Mouse (Mus musculus) embryonic facial prominence, embryonic 12.5 days (tissue): ENCODE measurements around the gene Trit1. TPM values are rescaled to one million over a fixed set of nuclear protein-coding genes. Genes with fewer than 3 reads are reported as not detected.
A peak's percentile ranks its signal among the peaks of the same experiment; 100 is the strongest.

Source experiments
- ATAC-seq: fragments of 200-750 bp; cut with Nextera tagmentation; 2 replicates; pipeline ENCODE4 v1.8.0; 2017; ENCODE audit not compliant: insufficient number of reproducible peaks, insufficient read depth, low FRiP score, low TSS enrichment
- H3K27ac ChIP-seq: fragments of 300-500 bp; sonication (generic); 2 replicates; pipeline ENCODE4 v1.5.1; 2016; ENCODE audit warnings: mild to moderate bottlenecking
- H3K27me3 ChIP-seq: fragments of 300-500 bp; sonication (generic); 2 replicates; pipeline ENCODE4 v1.6.1; 2016; ENCODE audit warnings: mild to moderate bottlenecking, moderate library complexity
- H3K36me3 ChIP-seq: fragments of 300-500 bp; sonication (generic); 2 replicates; pipeline ENCODE4 v1.6.1; 2016; ENCODE audit warnings: mild to moderate bottlenecking
- H3K4me1 ChIP-seq: fragments of 300-500 bp; sonication (generic); 2 replicates; pipeline ENCODE4 v1.6.1; 2016
- H3K4me2 ChIP-seq: fragments of 300-500 bp; sonication (generic); replicated peaks from 2 replicates; pipeline ENCODE4 v1.6.1; 2016; ENCODE audit warnings: mild to moderate bottlenecking, moderate library complexity
- H3K4me3 ChIP-seq: fragments of 300-500 bp; sonication (generic); 2 replicates; pipeline ENCODE4 v1.5.1; 2016; ENCODE audit warnings: mild to moderate bottlenecking
- H3K9ac ChIP-seq: fragments of 300-500 bp; sonication (generic); 2 replicates; pipeline ENCODE4 v1.6.1; 2016; ENCODE audit warnings: mild to moderate bottlenecking, moderate library complexity
- H3K9me3 ChIP-seq: fragments of 300-500 bp; sonication (generic); 2 replicates; pipeline ENCODE4 v1.6.1; 2016; ENCODE audit warnings: mild to moderate bottlenecking, moderate library complexity
- WGBS: fragments of 180-500 bp; shearing (Covaris S2); methylation state at CpG from one replicate; pipeline ENCODE4 v1.1.7; 2016; 5-methylcytosine and 5-hydroxymethylcytosine counted together
- polyA plus RNA-seq: library from polyadenylated mRNA; unstranded; fragments of >200 nt; fragmentation: Nextera tagmentation; extraction: Ambion mirVana; gene quantifications from 2 replicates; pipeline ENCODE4 v1.2.1, GENCODE M21; 2016

Gene Trit1
- 21.3 and 23.4 TPM in 2 replicates for polyA plus RNA-seq

DNA sequence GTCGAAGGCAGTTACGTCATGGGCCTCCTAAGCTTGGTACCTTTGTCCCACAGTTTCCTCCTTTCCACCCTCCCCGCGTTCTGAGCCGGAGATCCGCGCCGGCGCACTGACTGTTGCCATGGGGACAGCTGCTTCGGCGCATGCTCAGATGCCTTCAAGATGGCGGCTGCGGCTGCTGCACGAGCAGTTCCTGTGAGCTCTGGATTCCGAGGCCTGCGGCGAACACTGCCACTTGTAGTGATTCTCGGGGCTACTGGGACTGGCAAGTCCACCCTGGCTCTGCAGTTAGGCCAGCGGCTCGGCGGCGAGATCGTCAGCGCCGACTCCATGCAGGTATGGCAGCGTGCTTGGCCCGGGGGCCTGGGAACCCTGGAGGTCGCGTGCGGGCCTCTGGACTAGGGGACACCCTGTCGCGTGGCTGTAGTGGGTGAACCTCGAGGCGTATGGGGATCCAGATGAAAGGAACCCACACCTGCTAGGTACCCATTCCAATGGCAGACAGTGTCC is at the start of gene Trit1:
Trit1 (plus strand) TSS at position 147 of the 507 bp plus-strand sequence.
- Histone ChIP-seq H3K36me3 (peaks cover 9% of the 10 kb centered on the region), H3K4me2 (peak within 1 kb of the TSS; percentile 67), H3K4me1 (peaks cover 41% of the 10 kb centered on the region), H3K4me3 (peak within 1 kb of the TSS; percentile 92), H3K27me3 (no peaks in the 10 kb centered on the region), H3K9ac (peak within 1 kb of the TSS; percentile 86), H3K9me3 (no peaks in the 10 kb centered on the region), H3K27ac (peak within 1 kb of the TSS; percentile 78)
- peak; percentile 85 for ATAC-seq
- under 1% methylated on average over 34 of the region's 34 CpGs for WGBS

DNA sequence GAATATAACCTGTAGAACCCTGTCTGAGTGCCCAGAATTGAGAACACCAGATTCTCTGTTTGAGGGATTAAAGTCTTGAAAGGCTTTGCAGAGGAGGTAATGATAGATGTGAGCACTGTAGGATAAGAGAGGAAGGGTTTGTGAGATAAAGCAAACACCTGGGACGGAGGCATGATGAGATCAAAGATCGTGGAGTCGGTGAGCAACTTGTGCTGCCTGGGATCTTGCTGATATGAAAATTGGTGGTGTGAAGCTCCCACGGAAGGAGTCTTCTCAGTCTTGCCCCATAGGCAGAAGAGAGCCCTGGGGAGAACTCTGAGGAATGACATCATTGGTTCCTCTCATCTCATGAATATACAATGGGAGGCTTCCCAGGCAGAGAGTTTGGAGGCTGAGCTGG is 48.3 kb upstream of the Trit1 start:
- Histone ChIP-seq H3K4me1 (no peaks in the 10 kb centered on the region), H3K4me2 (no peak overlapping the region), H3K9ac (no peak overlapping the region), H3K9me3 (no peaks in the 10 kb centered on the region), H3K27ac (no peak overlapping the region), H3K27me3 (no peaks in the 10 kb centered on the region), H3K36me3 (no peaks in the 10 kb centered on the region), H3K4me3 (no peak overlapping the region)
- 76% methylated on average over 4 of the region's 4 CpGs for WGBS
- ATAC-seq = no peak

DNA sequence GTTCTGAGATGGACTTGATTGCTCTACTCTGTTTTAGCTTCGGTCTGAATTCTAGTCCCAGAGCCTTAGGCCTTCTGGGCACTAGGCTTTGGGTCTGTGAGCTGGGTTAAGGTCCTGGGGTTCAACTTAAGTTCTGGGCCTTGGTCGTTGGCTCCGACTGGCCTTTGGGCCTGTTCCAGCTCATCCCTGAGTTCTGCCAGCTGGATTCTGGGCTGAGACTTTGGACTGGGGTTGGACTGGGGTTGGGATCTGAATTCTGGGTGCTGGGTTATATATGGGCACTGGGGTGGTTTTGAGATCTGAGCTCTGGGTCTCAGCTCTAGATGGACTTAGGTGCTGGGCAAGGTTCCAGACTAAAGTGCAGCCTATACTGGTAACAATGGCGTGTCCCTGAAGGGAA is 45.2 kb upstream of the Trit1 start:
- Histone ChIP-seq H3K4me1 (no peaks in the 10 kb centered on the region), H3K27me3 (no peaks in the 10 kb centered on the region), H3K9ac (no peak overlapping the region), H3K27ac (no peak overlapping the region), H3K36me3 (no peaks in the 10 kb centered on the region), H3K4me3 (no peak overlapping the region), H3K4me2 (no peak overlapping the region), H3K9me3 (no peaks in the 10 kb centered on the region)
- ATAC-seq = no peak
- WGBS = 86% methylated on average over 4 of the region's 4 CpGs

DNA sequence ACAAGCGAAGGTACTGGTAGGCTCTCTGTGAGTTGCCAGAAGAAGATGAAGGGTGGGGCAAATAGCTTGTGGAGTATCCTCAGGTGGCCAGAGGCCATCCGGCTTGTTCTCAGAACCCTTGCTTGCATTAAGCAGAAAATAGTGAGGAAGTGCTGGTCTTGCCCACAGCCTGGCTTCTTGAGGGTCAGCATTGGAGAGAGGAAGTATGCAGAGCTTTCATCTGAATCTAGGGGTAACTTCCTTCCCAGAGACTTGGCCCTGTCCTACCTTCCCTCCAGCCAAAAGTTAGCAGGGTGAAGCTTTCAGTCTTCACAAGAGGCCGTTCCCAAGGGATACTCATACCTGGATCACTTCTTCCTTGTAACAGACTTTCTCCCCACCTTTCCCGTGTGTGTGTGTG is 44.8 kb upstream of the Trit1 start:
- H3K27me3 ChIP-seq = no peaks in the 10 kb centered on the region
- H3K4me3 ChIP-seq = no peak overlapping the region
- no peak for ATAC-seq
- no peak overlapping the region for H3K4me2 ChIP-seq
- 78% methylated on average over 4 of the region's 4 CpGs for WGBS
- H3K4me1 ChIP-seq = no peaks in the 10 kb centered on the region
- H3K9me3 ChIP-seq = no peaks in the 10 kb centered on the region
- H3K9ac ChIP-seq = no peak overlapping the region
- H3K36me3 ChIP-seq = no peaks in the 10 kb centered on the region
- no peak overlapping the region for H3K27ac ChIP-seq

DNA sequence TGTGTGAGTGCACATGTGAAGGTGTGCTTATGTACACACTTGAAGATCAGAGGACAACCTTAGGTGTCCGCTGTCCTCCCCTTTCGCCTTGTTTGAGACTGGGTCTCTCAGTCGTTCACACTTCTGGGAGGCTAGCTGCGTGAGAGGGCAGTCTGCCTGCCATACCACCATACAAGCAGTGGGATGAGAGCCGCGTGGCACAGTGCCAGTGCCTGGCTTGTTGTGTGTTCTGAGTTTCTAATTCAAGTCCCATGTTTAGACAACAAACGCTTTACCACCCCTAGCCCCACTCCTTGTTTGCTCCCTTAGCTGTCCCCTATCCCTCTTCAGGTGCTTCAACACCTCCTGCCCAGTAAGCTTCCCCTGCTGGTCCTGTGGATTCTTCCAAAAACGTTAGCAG is 44.3 kb upstream of the Trit1 start:
- no peaks in the 10 kb centered on the region for H3K27me3 ChIP-seq
- no peaks in the 10 kb centered on the region for H3K36me3 ChIP-seq
- H3K9me3 ChIP-seq = no peaks in the 10 kb centered on the region
- H3K27ac ChIP-seq = no peak overlapping the region
- ATAC-seq = no peak
- H3K4me2 ChIP-seq = no peak overlapping the region
- no peak overlapping the region for H3K4me3 ChIP-seq
- no peaks in the 10 kb centered on the region for H3K4me1 ChIP-seq
- 77% methylated on average over 8 of the region's 8 CpGs for WGBS
- no peak overlapping the region for H3K9ac ChIP-seq

DNA sequence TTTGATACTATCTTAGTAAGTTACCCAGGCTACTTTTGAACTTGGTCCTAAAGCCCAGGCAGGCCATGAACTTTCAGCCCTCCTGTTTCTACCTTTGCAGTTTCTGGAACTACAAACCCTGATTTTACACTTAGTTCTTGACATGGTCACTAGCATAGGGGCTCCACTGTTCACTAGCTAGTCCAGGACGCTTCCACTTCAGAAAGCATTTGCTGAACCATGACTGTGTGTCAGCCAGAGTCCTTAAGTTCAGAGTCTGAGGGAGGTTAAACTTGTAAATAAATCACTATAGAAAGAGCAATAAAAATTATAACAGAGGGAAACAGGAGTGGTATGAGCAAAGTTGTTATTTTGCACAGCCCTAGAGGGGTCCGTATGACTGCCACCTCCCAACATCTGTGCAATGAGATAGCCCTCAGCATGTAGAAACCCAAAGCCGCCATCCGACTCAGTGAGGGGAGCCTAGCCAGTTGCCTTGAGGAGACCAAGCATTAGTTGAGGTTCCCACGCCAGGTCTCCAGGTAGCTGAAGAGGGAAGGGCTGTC is 41.3 kb upstream of the Trit1 start:
- Histone ChIP-seq H3K4me2 (no peak overlapping the region), H3K4me1 (no peaks in the 10 kb centered on the region), H3K27me3 (no peaks in the 10 kb centered on the region), H3K4me3 (no peak overlapping the region), H3K36me3 (no peaks in the 10 kb centered on the region), H3K27ac (no peak overlapping the region), H3K9ac (no peak overlapping the region), H3K9me3 (no peaks in the 10 kb centered on the region)
- 84% methylated on average over 5 of the region's 5 CpGs for WGBS
- ATAC-seq = no peak

DNA sequence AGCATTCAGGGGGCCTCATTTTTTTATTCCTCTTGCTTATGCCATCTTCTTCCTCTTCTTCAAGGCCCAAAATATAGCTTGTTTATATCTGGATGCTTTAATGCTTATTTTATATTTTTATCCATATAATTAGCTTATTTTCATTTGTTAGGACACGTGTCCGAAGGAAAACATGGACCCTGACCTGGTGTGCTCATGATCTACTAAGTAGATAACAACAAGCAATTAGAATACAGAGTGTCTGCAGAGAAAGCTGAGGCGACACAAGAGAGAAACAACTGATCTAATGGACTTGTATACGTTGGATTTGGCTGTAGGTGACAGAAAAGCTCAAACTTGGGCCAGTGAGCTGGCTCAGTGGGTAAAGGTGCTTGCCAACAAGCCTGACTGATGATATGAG is 39.5 kb upstream of the Trit1 start:
- Histone ChIP-seq H3K9me3 (no peaks in the 10 kb centered on the region), H3K9ac (no peak overlapping the region), H3K4me3 (no peak overlapping the region), H3K4me2 (no peak overlapping the region), H3K36me3 (no peaks in the 10 kb centered on the region), H3K4me1 (no peaks in the 10 kb centered on the region), H3K27ac (no peak overlapping the region), H3K27me3 (no peaks in the 10 kb centered on the region)
- WGBS = 75% methylated on average over 4 of the region's 4 CpGs
- no peak for ATAC-seq

DNA sequence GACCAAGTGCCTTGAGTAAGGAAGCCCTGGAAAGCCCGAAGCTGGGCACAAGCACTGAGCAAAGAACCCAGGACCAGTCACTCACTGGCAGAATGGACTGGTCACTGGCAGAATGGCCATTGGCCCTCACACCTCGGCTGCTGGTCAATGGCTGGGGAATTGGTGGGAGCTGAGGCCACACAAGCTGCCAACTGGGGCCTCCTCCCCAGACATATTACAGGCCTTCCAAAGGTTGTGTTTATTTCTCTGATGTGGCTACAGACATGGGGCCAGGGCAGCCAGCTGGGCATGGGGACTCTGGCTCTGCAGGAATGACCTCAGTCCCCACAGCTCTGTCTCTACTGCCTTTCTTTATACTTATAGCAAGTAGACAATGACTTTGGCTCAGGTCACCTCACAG is 37.5 kb upstream of the Trit1 start:
- Histone ChIP-seq H3K4me3 (no peak overlapping the region), H3K27me3 (peaks cover 16% of the 10 kb centered on the region), H3K4me2 (no peak overlapping the region), H3K9ac (no peak overlapping the region), H3K27ac (no peak overlapping the region), H3K9me3 (no peaks in the 10 kb centered on the region), H3K4me1 (peaks cover 6% of the 10 kb centered on the region; the same call in 1 of the 2 replicates), H3K36me3 (no peaks in the 10 kb centered on the region)
- ATAC-seq = no peak
- whole genome bisulfite sequencing = 84% methylated on average over 2 of the region's 2 CpGs

DNA sequence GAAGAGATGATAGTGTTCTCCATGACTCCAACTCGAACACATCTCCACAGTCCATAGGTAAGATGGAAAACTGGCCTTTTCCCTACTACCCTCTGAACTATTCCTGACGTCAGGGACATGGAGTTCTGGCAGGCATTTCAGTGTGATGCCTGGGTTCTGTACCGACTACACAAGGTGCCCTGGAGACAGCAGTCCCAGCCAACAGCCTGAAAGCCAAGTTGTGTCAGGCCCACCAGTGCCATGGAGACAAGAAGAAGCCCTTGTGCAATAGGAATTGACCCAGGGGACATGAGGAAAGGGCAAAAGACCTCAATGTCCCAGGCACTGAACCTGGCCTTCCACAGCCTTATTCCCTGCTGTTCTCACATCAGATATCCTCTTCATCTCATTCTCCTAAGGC is 36.6 kb upstream of the Trit1 start:
- no peak for ATAC-seq
- H3K27ac ChIP-seq = no peak overlapping the region
- H3K4me3 ChIP-seq = no peak overlapping the region
- peaks cover 6% of the 10 kb centered on the region; the same call in 1 of the 2 replicates for H3K4me1 ChIP-seq
- H3K4me2 ChIP-seq = no peak overlapping the region
- H3K27me3 ChIP-seq = peaks cover 24% of the 10 kb centered on the region
- H3K36me3 ChIP-seq = no peaks in the 10 kb centered on the region
- no peak overlapping the region for H3K9ac ChIP-seq
- 75% methylated on average over 3 of the region's 3 CpGs for WGBS
- no peaks in the 10 kb centered on the region for H3K9me3 ChIP-seq

DNA sequence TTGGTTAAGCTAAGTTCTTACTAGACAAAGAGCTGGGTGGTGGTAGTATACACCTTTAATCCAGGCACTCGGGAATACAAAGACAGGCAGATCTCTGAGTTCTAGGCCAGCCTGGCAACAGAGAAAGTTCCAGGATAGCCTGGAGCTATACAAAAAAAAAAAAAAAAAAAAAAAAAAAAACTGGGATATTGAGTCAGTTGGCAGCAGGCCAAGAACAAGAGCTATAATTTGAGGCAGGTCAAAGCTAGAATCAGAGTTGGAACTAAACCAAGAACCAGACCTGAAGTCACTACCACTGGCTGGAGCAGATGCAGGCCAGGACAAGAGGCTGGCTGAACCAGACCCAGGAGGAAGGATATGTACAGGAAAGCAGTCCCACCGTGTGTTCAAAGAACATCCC is 35.7 kb upstream of the Trit1 start:
- no peak for ATAC-seq
- H3K9ac ChIP-seq = no peak overlapping the region
- no peak overlapping the region for H3K4me3 ChIP-seq
- 72% methylated on average over 2 of the region's 2 CpGs for WGBS
- H3K9me3 ChIP-seq = no peaks in the 10 kb centered on the region
- H3K36me3 ChIP-seq = no peaks in the 10 kb centered on the region
- no peak overlapping the region for H3K27ac ChIP-seq
- H3K27me3 ChIP-seq = peaks cover 24% of the 10 kb centered on the region
- no peak overlapping the region for H3K4me2 ChIP-seq
- peaks cover 6% of the 10 kb centered on the region; the same call in 1 of the 2 replicates for H3K4me1 ChIP-seq

DNA sequence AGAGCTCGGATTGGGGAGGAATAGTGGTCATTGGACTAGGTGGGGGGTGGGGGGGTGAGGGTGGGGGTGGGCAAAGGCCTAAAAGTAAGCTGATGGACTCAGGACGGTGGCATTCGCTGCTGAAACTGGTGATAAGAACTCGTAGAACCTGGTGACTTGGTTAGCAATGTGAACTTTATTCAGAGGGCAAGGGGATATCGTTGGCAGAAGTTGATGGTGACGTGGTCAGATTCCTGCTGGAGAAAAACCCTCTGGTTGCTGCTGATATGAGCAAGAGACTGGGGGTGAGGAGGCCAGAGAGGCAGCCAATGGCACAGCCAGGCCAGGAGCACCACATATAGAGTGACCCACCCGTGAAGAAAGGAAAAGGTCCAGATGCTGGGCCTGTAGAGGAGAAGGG is 35.2 kb upstream of the Trit1 start:
- Histone ChIP-seq H3K4me2 (no peak overlapping the region), H3K9ac (no peak overlapping the region), H3K27me3 (peaks cover 24% of the 10 kb centered on the region), H3K27ac (no peak overlapping the region), H3K36me3 (no peaks in the 10 kb centered on the region), H3K4me1 (peaks cover 6% of the 10 kb centered on the region; the same call in 1 of the 2 replicates), H3K9me3 (no peaks in the 10 kb centered on the region), H3K4me3 (no peak overlapping the region)
- WGBS = 87% methylated on average over 7 of the region's 7 CpGs
- no peak for ATAC-seq

DNA sequence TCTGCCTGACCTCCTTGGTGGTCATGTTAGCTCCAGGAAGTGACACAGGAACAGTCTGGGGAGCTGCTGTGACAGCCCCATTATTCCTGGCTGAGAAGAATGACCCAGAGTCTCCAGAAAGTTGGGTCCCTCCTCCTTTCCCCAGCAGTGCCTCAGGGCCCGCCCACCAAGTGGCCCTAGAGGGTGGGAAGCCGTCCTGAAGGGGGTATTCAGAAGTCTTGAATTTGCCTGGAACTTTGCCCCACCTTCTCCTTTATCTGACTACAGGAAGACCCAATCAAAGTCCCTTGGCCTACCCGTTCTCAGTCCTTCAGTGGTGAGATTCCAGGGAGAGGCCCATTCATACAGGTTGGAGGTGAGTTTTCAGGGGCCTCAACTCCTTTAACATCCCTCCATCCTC is 34.5 kb upstream of the Trit1 start:
- Histone ChIP-seq H3K27ac (no peak overlapping the region), H3K9ac (no peak overlapping the region), H3K4me1 (peaks cover 6% of the 10 kb centered on the region; the same call in 1 of the 2 replicates), H3K9me3 (no peaks in the 10 kb centered on the region), H3K4me2 (no peak overlapping the region), H3K36me3 (no peaks in the 10 kb centered on the region), H3K27me3 (peaks cover 24% of the 10 kb centered on the region), H3K4me3 (no peak overlapping the region)
- ATAC-seq = no peak
- 48% methylated on average over 3 of the region's 3 CpGs for WGBS
